Mouse (Mus musculus) midbrain, embryonic 10.5 days (tissue): Measurements from ENCODE around the gene Sema4f. TPM values are rescaled to one million over a fixed set of nuclear protein-coding genes. Genes with fewer than 3 reads are reported as not detected.

ENCODE experiments used
- polyA plus RNA-seq: library from polyadenylated mRNA; unstranded; fragments of >200 nt; fragmentation: Nextera tagmentation; extraction: Ambion mirVana; gene quantifications from 2 replicates; pipeline ENCODE4 v1.2.1, GENCODE M21; 2016

Sema4f gene
- polyA plus RNA-seq, 1 experiment from 2014 or later, result 2.0 TPM

Other genes starting within 250 kb of the Sema4f start
- gene Pole4, start 234.4 kb downstream of the Sema4f start, polyA plus RNA-seq, result 93.1 and 96.4 TPM in 2 replicates
- 26.4 and 31.4 TPM in 2 replicates for gene Hk2, start 165.3 kb downstream of the Sema4f start, polyA plus RNA-seq
- gene M1ap, start 7.1 kb upstream of the Sema4f start, polyA plus RNA-seq, result 0.09 and 0.23 TPM in 2 replicates
- gene Dok1, start 93.7 kb upstream of the Sema4f start, polyA plus RNA-seq, result 8.8 and 9.9 TPM in 2 replicates
- gene Loxl3, start 94.4 kb upstream of the Sema4f start, polyA plus RNA-seq, result 7.9 and 9.3 TPM in 2 replicates
- 162 and 175 TPM in 2 replicates for gene Aup1, start 114.8 kb upstream of the Sema4f start, polyA plus RNA-seq
- gene Htra2, start 115.5 kb upstream of the Sema4f start, polyA plus RNA-seq, result 79.7 and 82.7 TPM in 2 replicates
- 1.8 and 2.0 TPM in 2 replicates for gene Dqx1, start 118.1 kb upstream of the Sema4f start, polyA plus RNA-seq
- gene Tlx2, start 130.5 kb upstream of the Sema4f start, polyA plus RNA-seq, result 0.79 TPM in 1 of 2 replicates, not detected in the other
- gene Pcgf1, start 138.1 kb upstream of the Sema4f start, polyA plus RNA-seq, result 36.5 and 37.7 TPM in 2 replicates
- gene Lbx2, start 146.6 kb upstream of the Sema4f start, polyA plus RNA-seq, result 0.29 and 0.73 TPM in 2 replicates
- 2.0 and 3.1 TPM in 2 replicates for gene Ccdc142, start 161.8 kb upstream of the Sema4f start, polyA plus RNA-seq
- 2.4 and 3.1 TPM in 2 replicates for gene Gm42688, start 161.8 kb upstream of the Sema4f start, polyA plus RNA-seq
- gene Mrpl53, start 169.3 kb upstream of the Sema4f start, polyA plus RNA-seq, result 148 and 153 TPM in 2 replicates
- 31.8 and 33.7 TPM in 2 replicates for gene Mogs, start 175.7 kb upstream of the Sema4f start, polyA plus RNA-seq
- 138 and 180 TPM in 2 replicates for gene Wbp1, start 181.8 kb upstream of the Sema4f start, polyA plus RNA-seq
- 18.2 and 18.7 TPM in 2 replicates for gene Ino80b, start 185.7 kb upstream of the Sema4f start, polyA plus RNA-seq
- 35.3 and 39.7 TPM in 2 replicates for gene Rtkn, start 195.7 kb upstream of the Sema4f start, polyA plus RNA-seq
- 13.0 and 14.6 TPM in 2 replicates for gene Wdr54, start 216.6 kb upstream of the Sema4f start, polyA plus RNA-seq
- 1.9 and 2.0 TPM in 2 replicates for gene 1700003E16Rik, start 216.6 kb upstream of the Sema4f start, polyA plus RNA-seq
- gene Dctn1, start 226.2 kb upstream of the Sema4f start, polyA plus RNA-seq, result 105 and 128 TPM in 2 replicates